Comparison of ENCODE assay signal across 8 mouse cellular contexts in the genomic region with DNA sequence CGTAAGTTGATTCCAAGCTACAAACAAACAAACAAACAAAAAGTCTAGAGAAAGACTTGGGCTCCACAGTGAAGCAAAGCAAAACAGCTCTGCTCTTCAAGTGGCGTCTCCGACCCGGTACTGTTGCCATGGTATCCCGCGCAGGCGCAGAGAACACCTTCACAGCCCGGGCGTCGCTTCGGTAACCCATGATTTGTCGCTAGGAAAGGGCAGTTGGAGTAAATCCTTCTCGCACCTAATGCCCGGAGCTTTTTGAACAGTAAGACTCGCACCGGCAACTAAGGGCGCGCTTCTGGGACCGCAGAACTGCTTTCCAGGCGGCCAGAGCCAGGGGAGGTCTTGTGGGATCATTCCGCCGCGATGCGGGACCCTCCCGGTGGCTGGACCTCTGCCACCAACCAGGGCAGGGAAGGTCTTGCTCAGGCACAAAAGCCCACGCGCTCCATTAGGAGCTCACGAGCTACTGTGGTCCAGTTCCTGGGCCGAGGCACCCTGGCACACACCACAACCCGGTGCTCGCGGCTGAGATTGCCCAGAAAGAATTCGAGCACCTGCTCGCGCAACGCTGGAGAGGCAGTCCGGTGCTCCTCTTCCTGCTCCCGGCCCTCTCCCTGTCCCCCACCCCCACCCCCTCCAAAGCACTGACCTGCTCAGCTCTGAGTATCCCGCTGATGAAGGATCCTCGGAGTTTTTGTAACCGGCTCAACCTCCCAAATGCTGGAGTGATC. TPM values are rescaled to one million over a fixed set of nuclear protein-coding genes. Genes with fewer than 3 reads are reported as not detected.
DNase-seq lines count a peak whose midpoint lies in the region; ATAC-seq and TF ChIP-seq lines count a peak whose summit lies in the region.

No protein-coding gene starts in this region.

- no peak for TF ChIP-seq CTCF in forebrain, postnatal 0 days (IDR thresholded peaks at IDR 0.05; ENCODE audit: low read depth)
- TF ChIP-seq CTCF in layer of hippocampus, adult 2 months (conservative IDR thresholded peaks at IDR 0.05): no peak

- H3K4me2 ChIP-seq in forebrain, postnatal 0 days (ENCODE audit: low read depth): peak overlapping the region; percentile 88
- peak overlapping the region; percentile 93 for H3K4me2 ChIP-seq in neural tube, embryonic 15.5 days

- H3K4me3 ChIP-seq in forebrain, postnatal 0 days (ENCODE audit: low read depth, low read length): peak overlapping the region; percentile 71
- H3K4me3 ChIP-seq in layer of hippocampus, adult 2 months: peak overlapping the region; percentile 63
- H3K4me3 ChIP-seq in neural tube, embryonic 15.5 days (replicated peaks): peak overlapping the region; percentile 88

- peak overlapping the region; percentile 31; the same call in 1 of the 2 replicates for H3K27ac ChIP-seq in forebrain, postnatal 0 days (ENCODE audit: low read depth, low read length)
- H3K27ac ChIP-seq in layer of hippocampus, adult 2 months: peak overlapping the region; percentile 82
- peak overlapping the region; percentile 90 for H3K27ac ChIP-seq in neural tube, embryonic 15.5 days (replicated peaks)

- H3K9ac ChIP-seq in forebrain, postnatal 0 days: peak overlapping the region; percentile 65
- peak overlapping the region; percentile 70 for H3K9ac ChIP-seq in neural tube, embryonic 15.5 days (replicated peaks)

- H3K27me3 ChIP-seq in forebrain, postnatal 0 days (ENCODE audit: insufficient read depth, low read length): no peaks in the 10 kb centered on the region
- H3K27me3 ChIP-seq in neural tube, embryonic 15.5 days (replicated peaks): no peaks in the 10 kb centered on the region

- H3K9me3 ChIP-seq in forebrain, postnatal 0 days (ENCODE audit: low read length): no peaks in the 10 kb centered on the region
- H3K9me3 ChIP-seq in neural tube, embryonic 15.5 days (replicated peaks): no peaks in the 10 kb centered on the region

- H3K4me1 ChIP-seq in forebrain, postnatal 0 days (ENCODE audit: insufficient read depth): no peaks in the 10 kb centered on the region
- H3K4me1 ChIP-seq in neural tube, embryonic 15.5 days: peaks cover 22% of the 10 kb centered on the region

- 1% methylated on average over 41 of the region's 41 CpGs for WGBS in forebrain, postnatal 0 days
- WGBS in neural tube, embryonic 15.5 days: under 1% methylated on average over 41 of the region's 41 CpGs

- peak; percentile 95 for ATAC-seq in forebrain, postnatal 0 days
- peak; percentile 94 for ATAC-seq in neural tube, embryonic 15.5 days (ENCODE audit: low FRiP score)

- no peaks in the 10 kb centered on the region for H3K36me3 ChIP-seq in forebrain, postnatal 0 days (ENCODE audit: insufficient read depth)
- H3K36me3 ChIP-seq in neural tube, embryonic 15.5 days: no peaks in the 10 kb centered on the region

- DNase-seq in ES-CJ7 (ENCODE audit: low read depth, low spot score): peak; percentile 90
- peak; percentile 45 for DNase-seq in cerebellum, adult 11-12 months
- peak; percentile 91 for DNase-seq in forebrain, postnatal 0 days
- peak; percentile 73 for DNase-seq in heart, postnatal 4 days
- peak; percentile 83 to 90 for DNase-seq in layer of hippocampus, adult 2 months (ENCODE audit: low spot score in 2 of 2)
- peak; percentile 76 to 84 for DNase-seq in lung, adult 18-20 months
- peak; percentile 35 for DNase-seq in thymus, postnatal 0 days (ENCODE audit: low spot score)

RNA-seq across cellular contexts. Expression of a gene that starts 0.5 kb away (rescaled TPM):
- total RNA-seq in forebrain, postnatal 0 days (2014; rRNA removed): 6.5 and 14.4 TPM in 2 replicates
- 1.6 and 3.5 TPM in 2 replicates for polyA plus RNA-seq in forebrain, postnatal 0 days (2015; fragmentation: Nextera tagmentation; extraction: Ambion mirVana)
- under 1 TPM; 0.41 to 0.60 TPM for total RNA-seq in heart, postnatal 4 days (2021)
- 1 to 10 TPM; 3.9 to 5.0 TPM for total RNA-seq in layer of hippocampus, adult 2 months (2021)
- polyA plus RNA-seq in neural tube, embryonic 15.5 days (2015; fragmentation: Nextera tagmentation; extraction: Ambion mirVana): 5.8 and 6.8 TPM in 2 replicates
- polyA plus RNA-seq in thymus, postnatal 0 days (2015; fragmentation: Nextera tagmentation; extraction: Ambion mirVana): 0.15 and 0.26 TPM in 2 replicates

RNA-seq across cellular contexts. Expression of a gene that starts 30.5 kb away (rescaled TPM):
- 15.0 and 20.6 TPM in 2 replicates for total RNA-seq in forebrain, postnatal 0 days (2014; rRNA removed)
- polyA plus RNA-seq in forebrain, postnatal 0 days (2015; fragmentation: Nextera tagmentation; extraction: Ambion mirVana): 9.7 and 14.3 TPM in 2 replicates
- 1 to 10 TPM; 6.4 to 7.1 TPM for total RNA-seq in heart, postnatal 4 days (2021)
- 10 to 100 TPM; 13.5 to 13.6 TPM for total RNA-seq in layer of hippocampus, adult 2 months (2021)
- 7.7 and 8.0 TPM in 2 replicates for polyA plus RNA-seq in neural tube, embryonic 15.5 days (2015; fragmentation: Nextera tagmentation; extraction: Ambion mirVana)
- polyA plus RNA-seq in thymus, postnatal 0 days (2015; fragmentation: Nextera tagmentation; extraction: Ambion mirVana): 4.8 TPM in 2 replicates

Comparison
In these comparisons a context has a peak if more than half of its experiments do, and no peak if none do; other contexts are left out.
1. Peak in every context shown above with its lines: DNase-seq, ATAC-seq, H3K4me3 ChIP-seq and H3K27ac ChIP-seq.
2. DNase-seq: peak in every context shown above with its lines; median percentile 91 in forebrain, postnatal 0 days; 90 in ES-CJ7; 86 in layer of hippocampus, adult 2 months; 80 in lung, adult 18-20 months; 73 in heart, postnatal 4 days; 45 in cerebellum, adult 11-12 months; 35 in thymus, postnatal 0 days.
3. H3K27ac ChIP-seq: peak in every context shown above with its lines; median percentile 90 in neural tube, embryonic 15.5 days; 82 in layer of hippocampus, adult 2 months; 31 in forebrain, postnatal 0 days.